Mouse (Mus musculus): ENCODE results near the gene Gabrr1. TPM values are rescaled to one million over a fixed set of nuclear protein-coding genes. Genes with fewer than 3 reads are reported as not detected.

Gabrr1 gene
- total RNA-seq, 2 experiments from 2014 or later, result 0.39 to 0.59 TPM

DNA sequence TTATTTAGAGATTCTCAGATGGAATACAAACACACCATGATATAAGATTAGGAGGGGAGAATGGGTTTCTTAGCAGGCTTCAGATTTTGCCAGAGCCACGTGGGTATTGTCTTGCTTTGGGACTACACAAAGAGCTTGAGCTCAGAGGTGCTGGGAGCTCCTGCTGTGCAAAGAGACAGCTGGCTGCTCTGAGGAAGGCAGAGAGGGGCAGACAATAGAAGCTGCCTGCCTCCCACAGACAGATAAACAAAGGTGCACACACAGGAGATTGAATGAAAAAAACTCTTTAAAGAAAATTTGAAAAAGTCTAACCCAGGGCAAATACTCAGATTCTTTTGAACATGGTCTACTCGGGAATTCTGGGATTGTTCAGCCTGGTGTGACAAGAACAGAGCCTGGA is 65.8 kb downstream of the Gabrr1 start:
- intact Hi-C loops (cut with DNase I), result no loop called here
- DNase-seq (ENCODE audit: low spot score), result no peak

DNA sequence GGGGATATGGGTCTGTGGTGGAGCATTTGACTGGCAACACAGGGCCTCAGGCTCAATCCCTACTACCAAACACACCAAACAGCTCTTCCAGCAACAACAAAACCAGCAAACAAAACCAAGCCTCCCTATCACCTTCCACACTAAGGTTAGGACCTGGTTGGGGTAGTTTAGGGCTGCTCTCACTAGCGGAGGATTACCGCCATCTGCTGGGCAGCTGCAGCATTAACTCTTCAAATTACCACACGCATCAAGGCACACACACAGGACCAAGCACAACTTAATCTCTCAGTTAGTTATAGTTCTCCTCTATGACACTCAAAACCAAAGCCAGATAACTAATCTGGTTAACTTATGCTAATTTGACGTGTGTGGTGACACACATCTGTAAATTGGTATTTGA is 72.4 kb downstream of the Gabrr1 start:
- intact Hi-C loops (cut with DNase I), result loop anchor here (2.0 to 5.0 kb wide), 2 partner anchors 57 to 80 kb away; no protein-coding TSS in a partner anchor
- no peak for DNase-seq (ENCODE audit: low spot score)

DNA sequence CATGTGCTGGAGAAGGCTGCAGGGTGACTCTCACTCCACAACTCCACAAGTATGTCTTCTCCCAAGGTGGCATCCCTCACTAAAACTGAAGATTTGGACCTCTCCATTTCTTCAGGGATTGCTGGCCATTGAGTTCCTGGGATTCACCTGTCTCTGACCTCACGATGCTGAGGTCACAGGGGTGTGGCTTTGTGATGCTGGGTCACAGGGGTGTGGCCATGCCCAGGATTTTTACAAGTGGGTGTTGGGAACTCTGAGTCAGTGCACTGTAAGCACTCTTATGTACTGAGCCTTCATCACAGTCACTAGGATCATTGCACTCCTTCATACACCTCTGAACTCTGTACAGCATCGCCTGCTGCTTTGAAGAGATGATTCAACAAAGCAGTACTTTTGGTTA is 75.2 kb downstream of the Gabrr1 start:
- no peak for DNase-seq (ENCODE audit: low spot score)
- intact Hi-C loops (cut with DNase I), result no loop called here

DNA sequence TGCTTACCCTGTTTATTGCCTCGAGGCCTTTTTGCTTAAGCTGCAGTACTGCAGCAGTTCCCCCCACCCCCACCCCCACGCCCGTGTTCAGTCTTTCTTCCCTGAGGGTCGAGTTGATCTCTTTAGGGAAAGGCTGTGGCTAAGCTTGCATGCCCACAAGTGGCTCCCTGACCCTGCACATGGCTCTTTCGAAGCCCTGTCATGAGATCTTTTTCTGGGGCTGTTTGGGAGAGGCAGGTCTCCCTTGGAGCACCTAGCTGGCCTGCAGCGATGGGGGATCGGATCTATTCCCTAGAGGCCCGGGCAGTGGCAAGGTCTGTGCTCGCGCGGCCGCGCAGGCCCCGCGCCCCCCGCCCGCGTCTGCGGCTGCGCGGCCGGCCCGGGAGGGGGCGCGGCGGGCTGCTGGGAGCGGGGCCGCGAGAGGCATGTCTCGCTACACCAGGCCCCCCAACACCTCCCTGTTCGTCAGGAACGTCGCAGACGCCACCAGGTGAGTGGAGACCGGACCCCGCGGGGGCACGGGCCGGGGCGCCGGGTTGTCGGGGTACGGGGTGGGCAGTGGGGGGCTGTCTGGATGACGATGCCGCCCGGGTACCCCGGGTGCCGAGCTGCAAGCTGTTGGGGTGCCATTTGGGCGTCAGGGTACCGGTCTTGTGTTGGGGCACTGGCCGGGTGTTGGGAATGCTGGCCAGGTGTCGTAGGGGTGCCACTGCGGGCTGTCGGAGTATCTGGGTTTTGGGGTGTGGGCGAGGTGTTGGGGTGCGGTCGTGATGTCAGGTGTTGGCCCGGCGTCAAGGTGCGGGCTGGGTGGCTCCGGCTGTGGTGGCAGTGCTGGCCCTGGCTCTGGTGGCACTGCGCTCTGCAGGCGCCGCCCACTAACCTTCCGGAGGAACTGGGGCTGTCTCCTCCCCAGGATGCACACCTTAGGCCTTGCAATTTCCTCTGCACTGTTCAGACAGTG is 76.8 kb downstream of the Gabrr1 start, which contains the start of gene Srsf12:
Srsf12 (plus strand) TSS at position 111 of the 961 bp plus-strand sequence.
- intact Hi-C loops (cut with DNase I), result loop anchor here (2.0 kb wide), 1 partner anchor 84 kb away; no protein-coding TSS in a partner anchor

More for the DNA sequence above, 76.8 kb downstream of the Gabrr1 start, which contains the start of gene Srsf12:
- no peak for DNase-seq (ENCODE audit: low spot score)

Other genes starting within 250 kb of the Gabrr1 start
- gene Ankrd6, start 181.7 kb upstream of the Gabrr1 start, total RNA-seq (2021), result 1 to 10 TPM; 2.7 to 3.7 TPM
- gene Rragd, start 149.5 kb upstream of the Gabrr1 start, total RNA-seq (2021), result 10 to 100 TPM; 75.9 to 79.1 TPM
- gene Ube2j1, start 101.1 kb upstream of the Gabrr1 start, total RNA-seq (2021), result 10 to 100 TPM; 42.3 to 43.4 TPM
- gene Gabrr2, start 69.5 kb upstream of the Gabrr1 start, total RNA-seq (2021), result 1 to 10 TPM; 1.5 to 1.6 TPM
- gene Pm20d2, start 57.2 kb downstream of the Gabrr1 start, total RNA-seq (2021), result 10 to 100 TPM; 47.7 to 48.8 TPM
- not detected for gene Srsf12, start 76.5 kb downstream of the Gabrr1 start, total RNA-seq (2021)
- gene Pnrc1, start 157.6 kb downstream of the Gabrr1 start, total RNA-seq (2021), result 100 to 1,000 TPM; 126 to 127 TPM
- 10 to 100 TPM; 10.4 to 10.6 TPM for gene Rngtt, start 177.8 kb downstream of the Gabrr1 start, total RNA-seq (2021)

All from heart, postnatal 25 days (tissue).